Mouse (Mus musculus): ENCODE measurements at regions not wholly inside any gene's neighbourhood (a gene's known extent, or its start where the extent isn't known, plus 50 kb on each side); places are given as distances from the start of the nearest gene placed in this dataset.

DNA sequence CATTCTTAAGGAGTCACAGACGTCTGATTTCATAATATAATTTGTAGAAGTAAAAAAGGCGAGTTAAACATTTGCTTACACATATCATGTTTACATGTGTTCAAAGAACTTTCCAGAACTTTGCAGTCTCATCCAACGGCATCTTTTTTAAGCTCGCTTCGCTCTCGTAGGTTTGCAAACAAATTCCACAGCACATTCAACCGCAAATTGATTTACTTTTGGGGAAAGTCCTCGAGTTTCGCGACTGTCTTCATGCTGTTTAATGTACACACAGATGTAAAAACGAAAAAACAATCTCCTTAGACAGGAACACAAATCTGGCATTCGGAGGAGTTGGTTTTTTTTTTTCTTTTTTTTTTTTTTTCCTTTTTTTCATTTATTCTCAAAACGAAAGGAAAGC is 559.3 kb upstream of the 3110018I06Rik start:
- Histone ChIP-seq H3K9ac (ENCODE audit: low read depth, low read length) (no peak overlapping the region), H3K27ac (ENCODE audit: low read length) (no peak overlapping the region), H3K4me3 (ENCODE audit: low read depth, low read length) (no peak overlapping the region), H3K4me1 (ENCODE audit: control insufficient read depth, low read depth, low read length) (no peaks in the 10 kb centered on the region), H3K9me3 (replicated peaks; ENCODE audit: control insufficient read depth, low read length) (no peaks in the 10 kb centered on the region), H3K4me2 (ENCODE audit: low read depth, low read length) (no peak overlapping the region), H3K27me3 (ENCODE audit: control insufficient read depth, insufficient read depth, low read depth, low read length) (no peaks in the 10 kb centered on the region), H3K36me3 (ENCODE audit: control insufficient read depth, insufficient read depth) (no peaks in the 10 kb centered on the region)
- ATAC-seq (ENCODE audit: low read depth) = no peak
- 58% methylated on average over 13 of the region's 13 CpGs for WGBS (ENCODE audit: insufficient replicate concordance)

DNA sequence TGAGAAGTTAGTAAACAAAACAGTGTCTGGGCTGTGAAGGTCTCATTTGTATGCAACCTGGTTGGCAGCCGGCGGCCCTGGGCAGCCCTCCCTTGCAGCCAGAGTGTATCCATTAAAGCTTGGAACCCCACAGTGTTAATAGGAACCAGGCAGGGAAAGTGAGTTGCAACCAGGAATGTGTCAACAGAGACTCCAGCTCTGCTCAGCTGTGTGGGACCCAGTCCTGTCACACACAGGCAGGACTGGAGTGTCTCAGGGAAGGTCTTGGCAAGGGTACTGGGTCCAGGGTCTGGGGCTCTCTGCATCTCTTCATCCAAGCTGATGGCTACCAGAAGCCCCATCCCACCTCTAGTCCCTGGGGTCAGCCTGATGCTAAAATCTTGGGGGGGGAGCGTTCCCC is 556.8 kb upstream of the 3110018I06Rik start:
- Histone ChIP-seq H3K4me2 (ENCODE audit: low read depth, low read length) (no peak overlapping the region), H3K9ac (ENCODE audit: low read depth, low read length) (no peak overlapping the region), H3K27me3 (ENCODE audit: control insufficient read depth, insufficient read depth, low read depth, low read length) (no peaks in the 10 kb centered on the region), H3K27ac (ENCODE audit: low read length) (no peak overlapping the region), H3K36me3 (ENCODE audit: control insufficient read depth, insufficient read depth) (no peaks in the 10 kb centered on the region), H3K4me3 (ENCODE audit: low read depth, low read length) (no peak overlapping the region), H3K4me1 (ENCODE audit: control insufficient read depth, low read depth, low read length) (no peaks in the 10 kb centered on the region), H3K9me3 (replicated peaks; ENCODE audit: control insufficient read depth, low read length) (no peaks in the 10 kb centered on the region)
- ATAC-seq (ENCODE audit: low read depth) = no peak
- whole genome bisulfite sequencing (ENCODE audit: insufficient replicate concordance) = 65% methylated on average over 3 of the region's 3 CpGs

DNA sequence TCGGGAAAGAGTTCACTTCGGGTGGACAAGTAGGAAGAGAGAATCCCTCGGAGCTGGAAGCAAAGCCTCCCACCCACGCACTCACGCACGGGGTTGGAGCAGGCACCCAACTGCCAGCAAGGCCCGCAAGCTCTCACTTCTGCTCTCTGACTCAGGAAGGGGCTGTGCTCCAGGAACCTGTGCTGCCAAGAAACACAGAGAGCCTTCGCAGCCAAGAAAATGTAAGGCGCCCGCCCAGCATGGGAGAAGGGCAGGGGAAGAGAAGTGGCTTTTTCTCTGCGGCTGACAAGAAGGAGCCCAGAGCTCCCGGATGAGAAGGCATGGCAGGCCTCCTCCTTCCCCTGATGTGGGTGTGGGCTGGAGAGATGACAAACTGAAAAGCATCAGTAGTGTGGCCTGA is 549.1 kb upstream of the 3110018I06Rik start:
- Histone ChIP-seq H3K27me3 (ENCODE audit: control insufficient read depth, insufficient read depth, low read depth, low read length) (no peaks in the 10 kb centered on the region), H3K36me3 (ENCODE audit: control insufficient read depth, insufficient read depth) (no peaks in the 10 kb centered on the region), H3K4me2 (ENCODE audit: low read depth, low read length) (no peak overlapping the region), H3K4me3 (ENCODE audit: low read depth, low read length) (no peak overlapping the region), H3K4me1 (ENCODE audit: control insufficient read depth, low read depth, low read length) (no peaks in the 10 kb centered on the region), H3K9me3 (replicated peaks; ENCODE audit: control insufficient read depth, low read length) (no peaks in the 10 kb centered on the region), H3K27ac (ENCODE audit: low read length) (no peak overlapping the region), H3K9ac (ENCODE audit: low read depth, low read length) (no peak overlapping the region)
- ATAC-seq (ENCODE audit: low read depth) = no peak
- 61% methylated on average over 12 of the region's 12 CpGs for WGBS (ENCODE audit: insufficient replicate concordance)

DNA sequence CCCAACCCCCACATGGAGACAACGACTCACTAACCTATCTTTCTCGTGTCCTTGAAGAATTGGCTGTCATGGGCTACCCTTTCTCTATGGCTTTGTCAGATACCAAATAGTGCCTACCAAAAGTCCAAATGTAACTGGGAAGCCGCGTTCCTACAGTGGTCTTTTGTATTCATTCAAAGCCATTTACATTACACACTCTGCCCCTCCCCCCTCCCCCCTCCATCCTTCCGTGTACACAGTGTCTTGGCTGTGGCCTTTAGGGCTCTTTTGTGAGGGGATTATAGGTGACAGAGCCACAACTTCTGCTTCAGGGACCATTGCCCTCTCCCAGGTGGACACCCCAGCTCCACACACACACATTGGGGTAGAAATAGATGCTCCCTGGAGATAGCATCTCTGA is 544.6 kb upstream of the 3110018I06Rik start:
- Histone ChIP-seq H3K9me3 (replicated peaks; ENCODE audit: control insufficient read depth, low read length) (no peaks in the 10 kb centered on the region), H3K9ac (ENCODE audit: low read depth, low read length) (no peak overlapping the region), H3K4me2 (ENCODE audit: low read depth, low read length) (no peak overlapping the region), H3K27ac (ENCODE audit: low read length) (no peak overlapping the region), H3K4me3 (ENCODE audit: low read depth, low read length) (no peak overlapping the region), H3K27me3 (ENCODE audit: control insufficient read depth, insufficient read depth, low read depth, low read length) (no peaks in the 10 kb centered on the region), H3K36me3 (ENCODE audit: control insufficient read depth, insufficient read depth) (no peaks in the 10 kb centered on the region), H3K4me1 (ENCODE audit: control insufficient read depth, low read depth, low read length) (no peaks in the 10 kb centered on the region)
- no peak for ATAC-seq (ENCODE audit: low read depth)
- WGBS (ENCODE audit: insufficient replicate concordance) = 41% methylated on average over 5 of the region's 5 CpGs

DNA sequence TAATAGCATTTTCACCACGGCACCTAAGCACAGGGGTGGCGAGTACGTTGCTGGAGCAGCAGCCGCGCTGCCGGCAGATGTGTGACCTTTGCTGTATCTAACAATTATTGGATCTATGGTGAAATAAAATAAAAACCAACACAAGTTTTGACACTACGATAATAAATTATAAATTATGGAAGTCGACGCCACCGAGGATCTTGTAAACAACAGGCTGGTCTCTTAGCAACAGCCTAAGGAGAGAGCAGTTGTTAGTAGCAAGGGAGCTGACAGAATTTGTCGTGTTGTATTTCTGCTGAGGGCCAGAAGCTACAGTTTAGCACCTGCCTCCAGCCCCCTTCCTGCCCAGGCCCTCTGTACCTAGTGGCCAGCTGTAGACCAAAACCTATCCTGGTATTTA is 535.8 kb upstream of the 3110018I06Rik start:
- no peaks in the 10 kb centered on the region for H3K4me1 ChIP-seq (ENCODE audit: control insufficient read depth, low read depth, low read length)
- no peak overlapping the region for H3K4me2 ChIP-seq (ENCODE audit: low read depth, low read length)
- no peak overlapping the region for H3K27ac ChIP-seq (ENCODE audit: low read length)
- ATAC-seq (ENCODE audit: low read depth) = no peak
- H3K27me3 ChIP-seq (ENCODE audit: control insufficient read depth, insufficient read depth, low read depth, low read length) = no peaks in the 10 kb centered on the region
- 78% methylated on average over 11 of the region's 11 CpGs for WGBS (ENCODE audit: insufficient replicate concordance)
- no peak overlapping the region for H3K4me3 ChIP-seq (ENCODE audit: low read depth, low read length)
- H3K36me3 ChIP-seq (ENCODE audit: control insufficient read depth, insufficient read depth) = no peaks in the 10 kb centered on the region
- no peak overlapping the region for H3K9ac ChIP-seq (ENCODE audit: low read depth, low read length)
- no peaks in the 10 kb centered on the region for H3K9me3 ChIP-seq (replicated peaks; ENCODE audit: control insufficient read depth, low read length)

DNA sequence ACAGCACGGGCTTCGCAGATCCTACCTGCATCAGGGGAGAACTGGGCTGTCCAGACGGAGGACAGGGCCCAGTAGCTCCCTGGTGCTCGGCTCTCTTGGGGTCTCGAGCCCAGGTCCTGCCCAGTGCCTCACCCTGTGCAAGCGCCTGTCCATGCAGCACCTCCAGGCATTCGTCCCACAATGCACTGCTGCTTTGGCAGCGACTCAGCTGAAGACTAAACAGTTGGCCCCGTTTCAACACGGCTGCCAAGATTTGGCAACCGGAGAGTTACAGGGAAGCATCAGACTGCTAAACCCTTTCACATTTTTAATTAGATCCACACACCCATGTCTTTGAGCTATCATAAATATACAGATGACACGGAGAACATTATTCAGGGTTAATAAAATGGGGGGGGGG is 532.7 kb upstream of the 3110018I06Rik start:
- no peaks in the 10 kb centered on the region for H3K9me3 ChIP-seq (replicated peaks; ENCODE audit: control insufficient read depth, low read length)
- 52% methylated on average over 12 of the region's 12 CpGs for WGBS (ENCODE audit: insufficient replicate concordance)
- ATAC-seq (ENCODE audit: low read depth) = no peak
- no peak overlapping the region for H3K4me2 ChIP-seq (ENCODE audit: low read depth, low read length)
- no peaks in the 10 kb centered on the region for H3K27me3 ChIP-seq (ENCODE audit: control insufficient read depth, insufficient read depth, low read depth, low read length)
- H3K36me3 ChIP-seq (ENCODE audit: control insufficient read depth, insufficient read depth) = no peaks in the 10 kb centered on the region
- no peak overlapping the region for H3K27ac ChIP-seq (ENCODE audit: low read length)
- no peak overlapping the region for H3K9ac ChIP-seq (ENCODE audit: low read depth, low read length)
- H3K4me1 ChIP-seq (ENCODE audit: control insufficient read depth, low read depth, low read length) = no peaks in the 10 kb centered on the region
- no peak overlapping the region for H3K4me3 ChIP-seq (ENCODE audit: low read depth, low read length)

DNA sequence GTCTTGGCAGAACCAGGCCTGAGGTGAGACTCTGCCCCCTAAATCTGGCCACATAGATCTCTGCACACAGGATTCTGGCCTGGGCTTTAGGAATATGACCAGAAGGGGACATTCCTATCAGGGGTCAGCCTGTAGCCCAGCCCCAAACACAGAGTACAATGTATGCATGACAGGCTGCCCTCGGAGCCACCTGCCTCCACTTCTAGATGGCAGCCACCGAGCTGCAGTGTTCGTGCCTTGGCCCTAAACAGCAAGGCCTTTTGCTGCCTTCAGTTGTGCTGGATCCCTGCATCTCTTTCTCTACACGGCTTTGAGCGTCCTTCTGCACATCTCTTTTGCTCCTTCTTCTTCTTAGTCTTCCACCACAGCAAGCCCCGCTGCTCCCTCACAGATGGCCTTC is 532.2 kb upstream of the 3110018I06Rik start:
- 74% methylated on average over 5 of the region's 6 CpGs for whole genome bisulfite sequencing (ENCODE audit: insufficient replicate concordance)
- H3K27ac ChIP-seq (ENCODE audit: low read length) = no peak overlapping the region
- no peak for ATAC-seq (ENCODE audit: low read depth)
- no peak overlapping the region for H3K4me3 ChIP-seq (ENCODE audit: low read depth, low read length)
- no peaks in the 10 kb centered on the region for H3K9me3 ChIP-seq (replicated peaks; ENCODE audit: control insufficient read depth, low read length)
- H3K27me3 ChIP-seq (ENCODE audit: control insufficient read depth, insufficient read depth, low read depth, low read length) = no peaks in the 10 kb centered on the region
- no peaks in the 10 kb centered on the region for H3K4me1 ChIP-seq (ENCODE audit: control insufficient read depth, low read depth, low read length)
- H3K9ac ChIP-seq (ENCODE audit: low read depth, low read length) = no peak overlapping the region
- no peaks in the 10 kb centered on the region for H3K36me3 ChIP-seq (ENCODE audit: control insufficient read depth, insufficient read depth)
- H3K4me2 ChIP-seq (ENCODE audit: low read depth, low read length) = no peak overlapping the region

DNA sequence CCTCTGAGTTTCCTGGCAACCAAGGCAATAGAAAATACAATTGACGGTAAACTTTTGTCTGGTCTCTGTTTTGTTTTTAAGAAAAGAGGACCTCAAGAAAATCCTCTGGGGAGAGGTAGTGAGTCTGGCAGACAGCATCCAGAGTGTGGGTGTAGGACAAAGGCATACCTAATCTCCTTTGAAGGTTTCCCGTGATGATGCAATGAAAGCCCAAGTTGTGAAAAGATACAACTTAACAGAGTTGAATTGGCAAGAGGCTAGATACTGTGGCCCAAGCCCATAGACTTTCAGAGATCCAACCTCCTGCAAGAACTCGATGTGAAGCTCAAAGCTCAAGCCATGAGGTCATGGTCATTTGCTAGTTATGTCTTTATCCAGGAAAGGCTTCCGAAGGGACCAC is 526.4 kb upstream of the 3110018I06Rik start:
- no peaks in the 10 kb centered on the region for H3K27me3 ChIP-seq (ENCODE audit: control insufficient read depth, insufficient read depth, low read depth, low read length)
- WGBS (ENCODE audit: insufficient replicate concordance) = 64% methylated on average over 4 of the region's 4 CpGs
- H3K9ac ChIP-seq (ENCODE audit: low read depth, low read length) = no peak overlapping the region
- no peaks in the 10 kb centered on the region for H3K4me1 ChIP-seq (ENCODE audit: control insufficient read depth, low read depth, low read length)
- H3K4me3 ChIP-seq (ENCODE audit: low read depth, low read length) = no peak overlapping the region
- no peak overlapping the region for H3K4me2 ChIP-seq (ENCODE audit: low read depth, low read length)
- no peaks in the 10 kb centered on the region for H3K9me3 ChIP-seq (replicated peaks; ENCODE audit: control insufficient read depth, low read length)
- no peak overlapping the region for H3K27ac ChIP-seq (ENCODE audit: low read length)
- ATAC-seq (ENCODE audit: low read depth) = no peak
- H3K36me3 ChIP-seq (ENCODE audit: control insufficient read depth, insufficient read depth) = no peaks in the 10 kb centered on the region

DNA sequence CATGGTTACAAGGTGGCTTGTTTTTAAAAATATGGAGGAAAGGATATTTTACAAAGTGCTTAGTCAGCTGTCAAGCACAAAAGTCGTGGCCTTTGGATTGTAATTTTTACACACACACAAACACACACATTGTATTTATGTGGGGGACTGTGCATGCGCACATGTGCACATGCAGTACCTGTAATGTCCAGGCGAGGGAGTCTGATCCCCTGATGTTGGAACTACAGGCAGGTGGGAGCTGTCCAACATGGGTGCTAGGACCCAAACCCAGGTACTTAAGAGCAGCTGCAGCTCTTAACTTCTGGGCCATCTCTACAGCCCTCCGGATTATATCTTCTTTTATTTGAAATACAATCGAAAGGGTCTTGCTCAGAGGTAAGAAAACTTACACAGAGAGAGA is 524.7 kb upstream of the 3110018I06Rik start:
- WGBS (ENCODE audit: insufficient replicate concordance) = 47% methylated on average over 5 of the region's 5 CpGs
- H3K27ac ChIP-seq (ENCODE audit: low read length) = no peak overlapping the region
- H3K9ac ChIP-seq (ENCODE audit: low read depth, low read length) = no peak overlapping the region
- H3K4me3 ChIP-seq (ENCODE audit: low read depth, low read length) = no peak overlapping the region
- no peaks in the 10 kb centered on the region for H3K27me3 ChIP-seq (ENCODE audit: control insufficient read depth, insufficient read depth, low read depth, low read length)
- H3K4me2 ChIP-seq (ENCODE audit: low read depth, low read length) = no peak overlapping the region
- ATAC-seq (ENCODE audit: low read depth) = no peak
- no peaks in the 10 kb centered on the region for H3K4me1 ChIP-seq (ENCODE audit: control insufficient read depth, low read depth, low read length)
- H3K36me3 ChIP-seq (ENCODE audit: control insufficient read depth, insufficient read depth) = no peaks in the 10 kb centered on the region
- no peaks in the 10 kb centered on the region for H3K9me3 ChIP-seq (replicated peaks; ENCODE audit: control insufficient read depth, low read length)

DNA sequence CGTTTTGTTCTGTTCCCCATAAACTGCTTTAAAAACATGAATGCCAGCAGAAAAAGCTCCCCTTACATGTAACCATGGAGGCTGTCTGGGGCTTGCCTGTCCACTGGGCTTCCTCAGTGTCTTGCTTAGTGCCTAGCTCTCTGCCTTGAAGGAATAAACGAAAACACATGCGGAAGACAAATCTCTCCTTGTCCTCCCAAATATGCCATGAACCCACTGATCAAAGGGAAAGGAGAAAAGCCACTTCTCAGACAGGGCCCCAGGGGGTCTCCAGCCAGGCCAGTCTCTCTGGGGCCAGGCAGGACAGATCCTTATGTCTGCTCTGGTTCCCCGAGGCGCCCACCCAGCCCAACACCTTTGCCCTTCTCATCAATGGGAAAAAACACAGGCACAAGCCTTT is 518.6 kb upstream of the 3110018I06Rik start:
- no peak overlapping the region for H3K9ac ChIP-seq (ENCODE audit: low read depth, low read length)
- 52% methylated on average over 5 of the region's 5 CpGs for WGBS (ENCODE audit: insufficient replicate concordance)
- H3K36me3 ChIP-seq (ENCODE audit: control insufficient read depth, insufficient read depth) = no peaks in the 10 kb centered on the region
- H3K4me1 ChIP-seq (ENCODE audit: control insufficient read depth, low read depth, low read length) = no peaks in the 10 kb centered on the region
- H3K9me3 ChIP-seq (replicated peaks; ENCODE audit: control insufficient read depth, low read length) = no peaks in the 10 kb centered on the region
- ATAC-seq (ENCODE audit: low read depth) = no peak
- no peak overlapping the region for H3K27ac ChIP-seq (ENCODE audit: low read length)
- H3K27me3 ChIP-seq (ENCODE audit: control insufficient read depth, insufficient read depth, low read depth, low read length) = no peaks in the 10 kb centered on the region
- H3K4me2 ChIP-seq (ENCODE audit: low read depth, low read length) = no peak overlapping the region
- no peak overlapping the region for H3K4me3 ChIP-seq (ENCODE audit: low read depth, low read length)

Data from liver, embryonic 16.5 days (tissue).